Mouse (Mus musculus) gastrocnemius, postnatal 10 days (tissue): ENCODE results near the gene Ift172. TPM values are rescaled to one million over a fixed set of nuclear protein-coding genes. Genes with fewer than 3 reads are reported as not detected.
"Not testable (repeated sequence)": the region's sequence is repeated elsewhere in the genome, so short reads cannot be mapped to it uniquely, and the experiment has no call there.

Experiments
- DNase-seq: peaks from one replicate; pipeline ENCODE4 v3.0.0; 2021; ENCODE audit warnings: mixed read lengths
- total RNA-seq, 2 experiments: library from RNA; stranded (reverse); gene quantifications; 2 replicates each; pipeline ENCODE4 v1.2.3; 2021

Gene Ift172
- total RNA-seq, 2 experiments from 2014 or later: 20.2 to 27.7 TPM

GRCm38 (mm10) chr5:31216554-31216953 is 74.4 kb downstream of the Ift172 start:
- not testable (repeated sequence) for DNase-seq

DNA sequence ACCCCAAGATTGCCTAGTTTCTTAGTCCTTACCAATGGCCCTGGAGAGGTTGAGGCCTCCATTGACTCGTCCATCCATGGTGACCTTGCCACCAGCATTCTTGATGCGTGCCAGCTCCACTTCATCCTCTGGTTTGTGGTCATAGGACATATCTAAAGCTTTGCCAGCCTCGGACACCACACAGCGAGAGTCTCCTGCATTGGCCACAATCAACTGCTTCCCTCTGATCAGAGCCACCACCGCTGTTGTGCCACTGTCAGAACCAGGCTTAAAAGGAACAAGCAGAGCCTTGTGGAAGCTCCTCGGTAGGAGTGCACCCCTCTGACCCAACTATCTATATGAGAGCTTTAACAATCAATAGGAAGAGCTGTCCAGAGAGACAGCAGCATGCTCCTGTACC is 86.5 kb downstream of the Ift172 start:
- DNase-seq: no peak

GRCm38 (mm10) chr5:31203866-31204265 is 87.0 kb downstream of the Ift172 start:
- no peak for DNase-seq

Other genes starting within 250 kb of the Ift172 start
- 10 to 100 TPM; 67.8 to 75.2 TPM for gene Atraid, start 242.8 kb downstream of the Ift172 start, total RNA-seq
- gene Slc5a6, start 242.2 kb downstream of the Ift172 start, total RNA-seq: 1 to 10 TPM; 2.9 to 3.5 TPM
- 10 to 100 TPM; 20.0 to 29.6 TPM for gene Cad, start 236.3 kb downstream of the Ift172 start, total RNA-seq
- not detected for gene Dnajc5g, start 184.8 kb downstream of the Ift172 start, total RNA-seq
- under 1 TPM; 0.27 to 0.28 TPM for gene Slc30a3, start 182.9 kb downstream of the Ift172 start, total RNA-seq
- gene Trim54, start 174.4 kb downstream of the Ift172 start, total RNA-seq: 100 to 1,000 TPM; 161 to 173 TPM
- not detected for gene Ucn, start 152.3 kb downstream of the Ift172 start, total RNA-seq
- gene Mpv17, start 136.9 kb downstream of the Ift172 start, total RNA-seq: 10 to 100 TPM; 40.2 to 41.2 TPM
- gene Gm29609, start 111.2 kb downstream of the Ift172 start, total RNA-seq: 1 to 10 TPM in 1 of 2 experiments, under 1 TPM in 1; 0.35 to 1.2 TPM
- 10 to 100 TPM; 30.7 to 37.4 TPM for gene Gtf3c2, start 111.0 kb downstream of the Ift172 start, total RNA-seq
- gene Snx17, start 97.9 kb downstream of the Ift172 start, total RNA-seq: 10 to 100 TPM; 57.8 to 58.4 TPM
- gene Eif2b4, start 97.7 kb downstream of the Ift172 start, total RNA-seq: 10 to 100 TPM; 47.9 to 49.8 TPM
- 10 to 100 TPM in 1 of 2 experiments, 1 to 10 TPM in 1; 8.2 to 12.1 TPM for gene Zfp513, start 88.8 kb downstream of the Ift172 start, total RNA-seq
- 10 to 100 TPM; 41.7 to 43.9 TPM for gene Ppm1g, start 70.4 kb downstream of the Ift172 start, total RNA-seq
- 10 to 100 TPM; 74.7 to 76.3 TPM for gene Nrbp1, start 50.3 kb downstream of the Ift172 start, total RNA-seq
- not detected for gene Gm9970, start 49.9 kb downstream of the Ift172 start, total RNA-seq
- 1 to 10 TPM; 1.5 to 3.0 TPM for gene Krtcap3, start 39.4 kb downstream of the Ift172 start, total RNA-seq
- gene Fndc4, start 5.0 kb upstream of the Ift172 start, total RNA-seq: 1 to 10 TPM; 8.8 to 10.0 TPM
- gene Gckr, start 6.3 kb upstream of the Ift172 start, total RNA-seq: under 1 TPM; 0.14 to 0.27 TPM
- 10 to 100 TPM; 12.4 to 17.4 TPM for gene Zfp512, start 161.3 kb upstream of the Ift172 start, total RNA-seq
- under 1 TPM; 0.28 to 0.29 TPM for gene 4930548H24Rik, start 194.6 kb upstream of the Ift172 start, total RNA-seq
- gene Gpn1, start 203.6 kb upstream of the Ift172 start, total RNA-seq: 10 to 100 TPM; 19.9 to 22.0 TPM
- gene Slc4a1ap, start 235.9 kb upstream of the Ift172 start, total RNA-seq: 10 to 100 TPM; 21.7 to 22.3 TPM
- 10 to 100 TPM; 10.7 to 11.9 TPM for gene Supt7l, start 236.7 kb upstream of the Ift172 start, total RNA-seq